Mouse (Mus musculus): ENCODE results near the gene Limch1. TPM values are rescaled to one million over a fixed set of nuclear protein-coding genes. Genes with fewer than 3 reads are reported as not detected.

Limch1 gene
- polyA plus RNA-seq, 1 experiment from 2014 or later = 41.5 TPM

GRCm38 (mm10) chr5:67098051-67098732 lies 352.6 kb downstream of the Limch1 start:
- Histone ChIP-seq H3K27ac (replicated peaks) (no peak overlapping the region), H3K9me3 (no peaks in the 10 kb centered on the region), H3K9ac (replicated peaks) (no peak overlapping the region), H3K4me2 (replicated peaks) (no peak overlapping the region), H3K36me3 (no peaks in the 10 kb centered on the region), H3K4me3 (no peak overlapping the region), H3K27me3 (peaks cover 96% of the 10 kb centered on the region), H3K4me1 (peaks cover 12% of the 10 kb centered on the region)
- 2% methylated on average over 23 of the region's 23 CpGs for WGBS
- ATAC-seq (ENCODE audit: low FRiP score, low read depth) = no peak

DNA sequence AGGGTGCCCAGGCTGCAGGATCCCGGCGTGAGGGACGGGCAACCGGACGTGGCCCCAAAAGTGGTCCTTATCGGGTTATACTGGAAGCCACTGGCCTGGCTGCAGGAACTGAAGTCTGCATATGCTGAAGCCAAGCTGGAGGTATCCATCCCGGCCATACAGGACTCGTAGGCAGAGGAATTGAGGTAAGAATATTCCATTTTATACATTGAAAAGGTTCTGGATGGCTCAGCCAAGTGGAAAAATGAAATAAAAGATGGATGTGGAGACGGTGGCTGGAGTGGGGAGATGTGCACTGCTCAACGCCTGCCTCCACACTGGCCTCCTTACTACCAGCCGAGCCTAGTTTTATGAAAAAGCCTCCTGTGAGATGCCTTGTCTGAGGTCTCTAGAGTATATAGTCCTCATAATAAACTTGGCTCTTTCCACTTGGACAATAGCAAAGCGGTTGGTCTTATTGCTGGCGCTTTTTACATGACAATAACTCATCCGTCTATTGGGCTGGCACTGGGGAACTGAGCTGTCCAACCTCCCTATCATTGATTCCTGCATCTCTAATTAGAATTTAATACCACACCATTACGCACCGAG lies 353.2 kb downstream of the Limch1 start, which contains the start of gene Phox2b:
TSS of gene Phox2b (minus strand) at position 569 of the 591 bp plus-strand sequence.
- 0% methylated on average over 16 of the region's 16 CpGs for WGBS
- H3K4me2 ChIP-seq (replicated peaks) = no peak within 1 kb of the TSS
- no peak for ATAC-seq (ENCODE audit: low FRiP score, low read depth)
- H3K9me3 ChIP-seq = no peaks in the 10 kb centered on the region
- H3K9ac ChIP-seq (replicated peaks) = no peak within 1 kb of the TSS
- H3K36me3 ChIP-seq = no peaks in the 10 kb centered on the region
- no peak within 1 kb of the TSS for H3K4me3 ChIP-seq
- peaks cover 96% of the 10 kb centered on the region for H3K27me3 ChIP-seq
- no peak within 1 kb of the TSS for H3K27ac ChIP-seq (replicated peaks)
- H3K4me1 ChIP-seq = peaks cover 12% of the 10 kb centered on the region

GRCm38 (mm10) chr5:67099393-67100271 lies 354.0 kb downstream of the Limch1 start:
- Histone ChIP-seq H3K4me3 (no peak overlapping the region), H3K36me3 (no peaks in the 10 kb centered on the region), H3K27ac (replicated peaks) (no peak overlapping the region), H3K9me3 (no peaks in the 10 kb centered on the region), H3K27me3 (peaks cover 98% of the 10 kb centered on the region), H3K4me1 (peaks cover 12% of the 10 kb centered on the region), H3K9ac (replicated peaks) (no peak overlapping the region), H3K4me2 (replicated peaks) (no peak overlapping the region)
- ATAC-seq (ENCODE audit: low FRiP score, low read depth) = no peak
- WGBS = under 1% methylated on average over 32 of the region's 32 CpGs

- Histone ChIP-seq H3K36me3 (no peaks in the 10 kb centered on the region), H3K4me1 (peaks cover 12% of the 10 kb centered on the region), H3K27ac (replicated peaks) (no peak overlapping the region), H3K9ac (replicated peaks) (no peak overlapping the region), H3K27me3 (peaks cover 98% of the 10 kb centered on the region), H3K4me2 (replicated peaks) (no peak overlapping the region), H3K4me3 (no peak overlapping the region), H3K9me3 (no peaks in the 10 kb centered on the region)
- WGBS = under 1% methylated on average over 34 of the region's 34 CpGs
- ATAC-seq (ENCODE audit: low FRiP score, low read depth) = no peak
These were observed 355.2 kb downstream of the Limch1 start for GRCm38 (mm10) chr5:67100564-67101394.

DNA sequence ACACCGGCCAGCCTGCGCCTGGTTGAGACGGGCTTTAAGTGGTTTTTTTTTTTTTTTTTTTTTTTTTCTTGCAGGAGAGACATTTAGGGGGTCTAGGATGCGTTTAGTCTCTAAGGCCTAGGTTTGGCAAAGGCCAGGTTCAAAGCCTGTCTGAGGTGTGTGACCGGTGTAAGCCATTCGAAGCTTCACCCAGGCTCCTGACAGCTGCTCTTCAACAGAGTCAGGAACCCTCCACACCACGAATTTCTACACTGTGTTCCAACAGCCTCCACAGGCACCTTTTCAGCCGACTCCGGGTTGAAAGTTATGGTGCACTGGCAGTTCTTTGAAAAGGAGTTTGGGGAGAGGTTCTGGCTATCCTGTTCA lies 355.8 kb downstream of the Limch1 start:
- WGBS = 2% methylated on average over 9 of the region's 9 CpGs
- no peaks in the 10 kb centered on the region for H3K9me3 ChIP-seq
- H3K4me3 ChIP-seq = no peak overlapping the region
- H3K27me3 ChIP-seq = peaks cover 98% of the 10 kb centered on the region
- H3K27ac ChIP-seq (replicated peaks) = no peak overlapping the region
- no peak overlapping the region for H3K9ac ChIP-seq (replicated peaks)
- H3K4me2 ChIP-seq (replicated peaks) = no peak overlapping the region
- ATAC-seq (ENCODE audit: low FRiP score, low read depth) = no peak; the same call in 1 of the 2 replicates
- peaks cover 6% of the 10 kb centered on the region for H3K4me1 ChIP-seq
- no peaks in the 10 kb centered on the region for H3K36me3 ChIP-seq

DNA sequence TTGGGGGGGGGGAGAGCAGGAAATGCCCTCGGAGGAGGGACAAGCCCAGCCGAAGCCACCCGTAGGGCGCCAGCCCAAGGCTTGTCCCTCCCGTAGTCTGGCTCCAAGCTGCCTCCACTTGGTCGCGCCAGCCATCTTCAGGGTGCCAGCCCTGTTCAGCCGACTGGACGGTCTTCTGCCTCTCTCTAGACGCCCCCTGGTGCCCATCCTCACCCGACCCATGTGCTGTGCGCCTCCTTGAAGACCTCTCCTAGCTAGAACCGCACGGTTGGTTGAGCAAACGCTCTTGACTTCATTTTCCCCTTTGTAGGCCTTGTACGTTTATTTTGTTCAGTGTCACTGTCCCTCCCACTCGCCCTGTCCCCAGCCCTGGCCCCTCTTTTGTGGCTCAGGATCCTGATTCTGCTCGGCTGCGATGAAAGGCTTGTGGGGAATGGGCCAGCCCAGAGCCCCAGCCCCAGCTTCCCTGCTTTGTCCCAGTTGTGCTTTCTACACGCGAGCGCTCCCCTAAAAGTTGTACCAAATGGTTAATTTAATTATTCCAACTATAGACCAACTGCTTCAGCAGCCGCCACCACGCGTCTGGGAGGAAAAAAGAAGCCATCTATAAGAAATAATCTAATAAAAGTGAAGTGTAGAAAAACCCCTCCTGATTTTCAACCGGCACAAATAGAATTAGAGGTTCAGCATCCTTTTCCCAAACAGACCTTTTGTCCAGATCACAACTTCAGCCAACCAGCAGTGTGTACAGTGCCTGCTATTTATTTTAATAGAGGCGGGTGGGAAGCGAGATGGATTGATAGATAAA lies 356.4 kb downstream of the Limch1 start:
- peak; percentile 66 for ATAC-seq (ENCODE audit: low FRiP score, low read depth)
- Histone ChIP-seq H3K4me1 (0 out of 2 replicates have a peak, but pooled peaks cover 4% of the 10 kb centered on the region), H3K27me3 (peaks cover 99% of the 10 kb centered on the region), H3K4me3 (no peak overlapping the region), H3K9me3 (no peaks in the 10 kb centered on the region), H3K9ac (replicated peaks) (no peak overlapping the region), H3K27ac (replicated peaks) (no peak overlapping the region), H3K36me3 (no peaks in the 10 kb centered on the region), H3K4me2 (replicated peaks) (no peak overlapping the region)
- WGBS = 1% methylated on average over 28 of the region's 28 CpGs

GRCm38 (mm10) chr5:67103016-67103415 lies 357.4 kb downstream of the Limch1 start:
- Histone ChIP-seq H3K27ac (replicated peaks) (no peak overlapping the region), H3K4me1 (0 out of 2 replicates have a peak, but pooled peaks cover 4% of the 10 kb centered on the region), H3K36me3 (no peaks in the 10 kb centered on the region), H3K4me3 (no peak overlapping the region), H3K4me2 (replicated peaks) (no peak overlapping the region), H3K27me3 (peaks cover 97% of the 10 kb centered on the region), H3K9me3 (no peaks in the 10 kb centered on the region), H3K9ac (replicated peaks) (no peak overlapping the region)
- ATAC-seq (ENCODE audit: low FRiP score, low read depth) = no peak
- 5% methylated on average over 3 of the region's 3 CpGs for WGBS

GRCm38 (mm10) chr5:67106261-67106660 lies 360.6 kb downstream of the Limch1 start:
- Histone ChIP-seq H3K9ac (replicated peaks) (no peak overlapping the region), H3K4me1 (0 out of 2 replicates have a peak, but pooled peaks cover 4% of the 10 kb centered on the region), H3K9me3 (no peaks in the 10 kb centered on the region), H3K4me3 (no peak overlapping the region), H3K27ac (replicated peaks) (no peak overlapping the region), H3K36me3 (no peaks in the 10 kb centered on the region), H3K27me3 (peaks cover 81% of the 10 kb centered on the region), H3K4me2 (replicated peaks) (no peak overlapping the region)
- 93% methylated on average over 2 of the region's 2 CpGs for WGBS
- no peak for ATAC-seq (ENCODE audit: low FRiP score, low read depth)

Small RNA genes lying within 50 kb of the gene (microRNA-seq; reads per million reads assigned to microRNA genes)
- gene Gm23841 = not detected

Other genes starting within 250 kb of the Limch1 start
- gene Apbb2, start 127.0 kb upstream of the Limch1 start, polyA plus RNA-seq (2016; fragmentation: Nextera tagmentation; extraction: Ambion mirVana) = 58.5 and 69.5 TPM in 2 replicates
- gene Uchl1, start 69.7 kb upstream of the Limch1 start, polyA plus RNA-seq (2016; fragmentation: Nextera tagmentation; extraction: Ambion mirVana) = 559 and 602 TPM in 2 replicates